Mouse (Mus musculus) C2C12 (cell line): ENCODE data around the gene Pax1.

Experiments
- CEBPB ChIP-seq: IDR thresholded peaks from one replicate; pipeline ENCODE4 v1.6.1; 2011; ENCODE audit warnings: low read depth, mild to moderate bottlenecking, control low read depth, moderate library complexity
- CTCF ChIP-seq: IDR thresholded peaks from one replicate; pipeline ENCODE4 v1.5.1; 2011; ENCODE audit not compliant: control insufficient read depth, insufficient read depth, insufficient read length
- FOSL1 ChIP-seq: IDR thresholded peaks from one replicate; pipeline ENCODE4 v1.8.0; 2011; ENCODE audit warnings: mild to moderate bottlenecking, low read length; ENCODE audit not compliant: poor library complexity, insufficient read depth, severe bottlenecking
- MAX ChIP-seq: IDR thresholded peaks from one replicate; pipeline ENCODE4 v1.6.1; 2011; ENCODE audit warnings: mild to moderate bottlenecking, control low read depth
- MYOD1 ChIP-seq: IDR thresholded peaks from one replicate; pipeline ENCODE4 v1.6.1; 2011; ENCODE audit warnings: low read depth; ENCODE audit not compliant: control insufficient read depth, insufficient read length
- MYOG ChIP-seq: IDR thresholded peaks from one replicate; pipeline ENCODE4 v1.6.1; 2011; ENCODE audit not compliant: control insufficient read depth, insufficient read length; ENCODE audit errors: extremely low read depth

GRCm38 (mm10) chr2:147342198-147342597 is 19.5 kb upstream of the Pax1 start:
- TF ChIP-seq CTCF, result no peak
- TF ChIP-seq MYOG, result no peak
- TF ChIP-seq CEBPB, result no peak
- no peak for TF ChIP-seq MAX
- no peak for TF ChIP-seq FOSL1
- TF ChIP-seq MYOD1, result no peak
